Mouse (Mus musculus): ENCODE measurements around the gene Arhgap44. TPM values are rescaled to one million over a fixed set of nuclear protein-coding genes. Genes with fewer than 3 reads are reported as not detected.

The Arhgap44 gene
- total RNA-seq, 2 experiments from 2014 or later: not detected

DNA sequence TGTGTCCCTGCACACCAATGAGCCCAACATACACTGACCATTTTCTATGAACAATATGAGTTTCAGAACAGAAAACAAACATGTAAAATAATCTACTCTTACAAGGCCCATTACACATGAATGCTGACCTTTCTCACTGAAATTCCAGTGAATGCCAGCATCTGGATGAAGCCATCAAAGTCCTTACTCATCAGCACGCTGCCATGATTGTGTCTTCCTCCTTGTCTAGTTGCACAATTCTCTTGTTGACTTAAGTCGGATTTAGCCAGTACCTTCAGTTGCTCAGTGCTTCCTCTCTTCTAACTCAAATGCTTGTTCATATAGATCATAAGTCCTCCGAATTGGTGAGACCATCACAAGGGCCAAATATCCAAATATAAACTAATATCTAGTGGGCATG lies 23.7 kb downstream of the Arhgap44 start:
- no peak for ATAC-seq (replicated peaks; ENCODE audit: poor library complexity)

DNA sequence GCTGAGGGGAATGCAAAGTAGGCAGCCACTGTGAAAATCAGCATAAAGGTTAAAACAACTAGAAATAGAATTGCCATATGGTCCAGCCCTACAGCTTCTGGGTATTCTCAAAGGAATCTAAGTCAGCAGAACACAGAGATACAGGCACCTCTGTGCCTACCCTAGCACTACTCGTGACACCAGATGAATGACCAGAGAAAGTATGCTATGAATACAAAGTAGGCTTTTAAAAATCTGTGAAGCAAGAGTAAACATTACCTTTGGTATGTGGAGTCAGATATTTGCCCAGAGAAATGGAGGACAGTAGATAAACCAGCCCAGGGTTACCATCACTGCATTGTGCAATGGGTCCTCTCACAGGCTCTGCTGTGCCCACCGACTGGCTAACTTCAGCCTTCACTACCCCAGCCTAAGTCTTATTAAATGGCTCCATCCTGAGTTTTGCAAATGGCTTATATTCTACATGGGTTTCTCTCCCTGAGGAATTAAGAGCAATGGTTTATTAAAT lies 25.6 kb downstream of the Arhgap44 start:
- no peak for ATAC-seq (replicated peaks; ENCODE audit: poor library complexity)

DNA sequence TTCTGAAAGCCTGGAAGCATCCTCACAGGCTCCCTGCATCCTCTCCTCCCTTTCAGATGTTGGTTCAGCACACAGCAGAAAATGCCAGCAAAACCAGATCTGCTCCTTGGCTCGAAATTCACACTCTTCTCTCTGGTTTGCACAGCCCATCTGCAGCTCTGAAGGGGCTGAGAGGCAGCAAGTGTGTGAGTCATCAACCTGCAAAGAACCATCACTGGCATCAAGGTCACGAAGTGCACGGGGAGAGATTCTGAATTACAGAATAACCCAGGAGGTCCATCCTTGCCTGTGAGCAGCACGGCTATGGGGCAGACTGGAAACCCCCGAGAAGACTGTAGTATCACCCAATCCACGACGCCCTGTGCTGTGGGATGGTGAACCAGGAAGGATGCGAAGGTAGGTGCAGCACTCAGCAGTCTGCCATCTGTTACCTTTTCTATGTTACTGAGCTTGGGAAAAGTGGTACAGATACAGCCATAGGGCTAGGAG lies 27.5 kb downstream of the Arhgap44 start:
- ATAC-seq (replicated peaks; ENCODE audit: poor library complexity): no peak

DNA sequence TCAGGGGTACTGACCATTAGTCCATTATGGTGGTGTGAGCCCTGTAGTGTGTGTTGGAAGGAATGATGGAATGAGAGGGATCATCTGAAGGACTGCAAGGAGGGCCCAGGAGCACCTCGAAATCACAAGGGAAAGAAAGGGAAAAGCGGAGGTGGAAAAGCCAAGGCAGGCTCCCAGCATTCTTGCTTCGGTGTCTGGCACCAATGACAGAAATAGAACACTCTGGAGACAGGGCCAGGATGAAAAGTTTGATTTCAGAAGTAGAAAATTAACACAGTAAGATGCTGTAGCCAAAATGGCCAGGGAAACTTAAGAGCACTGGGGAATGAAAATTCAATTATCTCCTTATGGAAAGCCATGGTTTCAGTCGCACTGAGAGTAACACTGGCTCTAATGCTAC lies 29.1 kb downstream of the Arhgap44 start:
- ATAC-seq (replicated peaks; ENCODE audit: poor library complexity): no peak

DNA sequence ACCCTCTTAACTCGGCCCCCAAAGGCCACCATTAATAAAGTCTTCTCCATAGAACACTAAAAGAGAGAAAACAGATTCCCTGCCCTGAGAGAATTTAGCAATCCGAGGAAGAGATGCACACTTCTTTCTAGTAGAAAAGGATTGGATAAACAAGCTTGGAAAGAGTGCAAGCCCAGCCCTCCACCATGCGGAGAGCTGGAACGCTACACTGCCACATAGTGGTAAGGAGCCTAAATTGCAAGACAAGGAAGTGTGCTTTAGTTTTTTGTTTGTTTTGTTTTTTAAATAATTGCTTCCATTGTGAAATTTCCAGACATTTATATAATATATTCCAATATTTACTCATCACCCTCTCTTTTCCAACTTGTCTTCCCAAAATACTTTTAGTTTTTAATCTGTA lies 33.7 kb downstream of the Arhgap44 start:
- no peak for ATAC-seq (replicated peaks; ENCODE audit: poor library complexity)

DNA sequence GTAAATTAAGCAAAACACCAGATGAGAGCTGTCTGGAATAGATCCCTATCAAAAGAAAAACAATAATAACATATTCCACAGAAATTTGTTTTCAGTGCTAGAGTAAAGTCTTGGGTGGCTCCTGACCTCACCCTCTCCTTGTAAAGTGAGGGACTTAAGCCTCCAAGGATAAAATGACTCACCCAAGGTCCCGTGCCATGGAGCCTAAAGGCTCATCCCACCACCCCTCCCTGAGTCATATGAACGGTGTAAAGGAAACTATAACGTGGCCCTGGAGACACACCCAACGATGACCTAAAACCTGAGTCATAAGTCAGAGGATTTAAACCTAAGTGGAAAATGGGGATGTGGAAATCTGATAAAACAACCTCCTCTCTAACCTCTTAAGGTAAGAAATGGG lies 34.1 kb downstream of the Arhgap44 start:
- no peak for ATAC-seq (replicated peaks; ENCODE audit: poor library complexity)

DNA sequence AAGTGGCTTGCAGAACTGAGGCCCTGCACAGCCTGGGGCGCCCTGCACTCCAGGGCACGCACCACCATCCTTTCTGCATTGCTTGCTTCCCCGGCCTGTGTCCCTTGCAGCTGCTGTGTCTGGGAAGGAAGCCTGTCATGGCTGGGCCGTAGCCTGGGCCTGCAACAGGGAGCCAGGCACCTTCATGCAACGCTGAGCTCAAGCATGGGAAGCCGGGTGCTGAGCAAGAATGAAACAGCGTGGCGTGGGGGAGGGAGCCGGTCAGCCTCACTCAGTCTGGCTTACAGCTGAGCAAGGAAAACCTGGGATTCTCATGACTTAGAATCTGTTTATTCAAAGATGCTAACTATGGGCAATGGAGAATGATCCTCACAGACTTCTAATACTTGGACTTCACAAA lies 36.2 kb downstream of the Arhgap44 start:
- no peak for ATAC-seq (replicated peaks; ENCODE audit: poor library complexity)

DNA sequence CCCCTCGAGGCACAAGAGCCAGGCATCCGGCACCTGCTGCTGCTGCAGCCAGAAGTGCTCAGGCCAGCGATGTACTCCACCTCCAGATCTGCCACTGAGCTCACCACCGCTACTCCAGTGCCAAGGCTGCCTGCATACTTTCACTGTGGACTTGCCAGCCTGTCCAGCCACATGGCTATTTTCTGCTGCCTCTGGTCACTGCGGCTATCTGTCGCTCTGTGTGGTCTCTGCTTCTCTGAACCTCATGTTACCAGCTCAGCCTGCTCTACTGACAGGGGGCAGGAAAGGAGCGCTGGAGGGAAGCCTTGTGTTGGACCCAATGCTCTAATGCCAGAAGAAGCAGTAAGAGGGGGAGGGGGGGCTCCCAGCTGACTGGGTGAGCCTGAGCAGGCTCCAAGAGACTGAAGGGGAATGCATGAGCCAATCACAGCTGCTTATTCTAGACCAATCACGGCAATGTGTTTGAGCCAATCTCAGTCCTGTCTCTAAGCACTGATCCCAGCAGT lies 37.8 kb downstream of the Arhgap44 start:
- ATAC-seq (replicated peaks; ENCODE audit: poor library complexity): no peak

DNA sequence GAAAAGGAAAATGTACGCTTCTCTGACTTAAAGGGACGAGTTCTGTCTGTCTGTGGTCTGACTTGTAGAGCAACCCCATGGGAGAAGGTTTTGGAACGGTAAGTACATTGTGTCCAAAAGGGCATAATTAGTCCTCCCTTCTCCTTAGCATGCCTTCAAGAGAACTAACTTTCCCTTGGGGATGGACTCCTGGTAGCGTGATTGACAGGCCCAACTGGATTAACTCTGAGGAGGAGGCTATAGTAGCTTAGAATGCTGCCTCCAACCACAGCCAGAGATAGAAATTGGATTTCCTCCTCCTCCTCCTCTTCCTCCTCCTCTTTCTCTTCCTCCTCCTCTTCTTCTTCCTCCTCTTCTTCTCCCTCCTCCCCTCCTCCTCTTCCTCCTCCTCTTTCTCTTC lies 42.5 kb downstream of the Arhgap44 start:
- ATAC-seq (replicated peaks; ENCODE audit: poor library complexity): no peak

DNA sequence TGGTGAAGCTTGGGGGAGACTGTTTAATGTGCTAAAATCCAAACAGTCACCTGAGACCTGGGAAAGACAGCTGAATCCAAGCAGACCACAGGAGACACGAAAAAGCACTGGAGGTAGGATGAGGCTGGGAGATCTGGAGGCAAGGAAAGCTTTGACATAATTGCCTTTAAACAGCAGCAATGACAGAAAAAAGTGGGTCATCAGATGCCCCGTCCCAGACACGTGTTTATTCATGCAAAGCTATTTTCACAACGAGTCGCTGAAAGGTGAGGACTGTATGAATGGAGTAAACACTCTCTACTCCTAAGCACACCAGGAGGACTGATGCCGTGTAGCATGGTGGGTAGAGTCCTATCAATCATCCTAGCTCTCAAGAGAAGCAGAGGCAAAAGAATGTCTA lies 47.0 kb downstream of the Arhgap44 start:
- ATAC-seq (replicated peaks; ENCODE audit: poor library complexity): no peak

DNA sequence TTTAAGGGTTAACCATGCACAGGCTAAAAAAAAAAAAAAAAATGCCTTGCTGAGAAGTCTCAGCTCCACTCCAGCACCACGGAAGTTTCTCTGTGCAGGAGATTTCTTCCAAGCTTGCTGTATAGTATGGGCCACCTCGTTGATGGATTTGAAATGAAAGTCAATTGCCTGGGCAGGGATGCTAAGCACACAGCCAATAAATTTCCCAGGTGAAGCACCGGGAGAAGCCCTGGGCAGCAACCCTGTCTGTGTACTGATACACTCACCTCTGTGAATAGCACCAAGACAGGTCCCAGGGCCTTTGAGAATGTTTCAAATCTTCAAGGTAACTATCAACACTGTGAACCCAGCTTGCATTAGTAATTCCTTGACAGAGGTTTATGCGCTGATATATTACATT lies 50.7 kb downstream of the Arhgap44 start:
- ATAC-seq (replicated peaks; ENCODE audit: poor library complexity): no peak

DNA sequence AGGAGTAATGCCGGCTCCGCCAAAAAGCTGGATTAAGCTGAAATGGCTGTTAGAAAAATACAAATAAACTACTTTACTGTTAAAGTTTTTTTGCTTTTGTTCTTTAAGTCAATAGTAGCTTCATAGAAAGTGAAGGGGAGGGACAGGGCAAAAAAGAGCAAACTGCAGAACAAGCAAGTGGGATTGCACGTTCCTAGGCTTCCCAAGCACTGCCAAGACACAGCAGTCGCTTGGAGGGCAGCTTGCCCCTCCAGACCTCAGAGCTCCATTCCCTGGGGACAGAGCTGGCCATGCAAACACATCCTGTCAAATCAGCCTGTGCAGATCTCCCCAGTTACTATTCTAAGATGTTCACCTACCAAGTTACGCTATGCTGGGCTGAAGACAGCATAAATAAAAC lies 51.1 kb downstream of the Arhgap44 start:
- no peak for ATAC-seq (replicated peaks; ENCODE audit: poor library complexity)

DNA sequence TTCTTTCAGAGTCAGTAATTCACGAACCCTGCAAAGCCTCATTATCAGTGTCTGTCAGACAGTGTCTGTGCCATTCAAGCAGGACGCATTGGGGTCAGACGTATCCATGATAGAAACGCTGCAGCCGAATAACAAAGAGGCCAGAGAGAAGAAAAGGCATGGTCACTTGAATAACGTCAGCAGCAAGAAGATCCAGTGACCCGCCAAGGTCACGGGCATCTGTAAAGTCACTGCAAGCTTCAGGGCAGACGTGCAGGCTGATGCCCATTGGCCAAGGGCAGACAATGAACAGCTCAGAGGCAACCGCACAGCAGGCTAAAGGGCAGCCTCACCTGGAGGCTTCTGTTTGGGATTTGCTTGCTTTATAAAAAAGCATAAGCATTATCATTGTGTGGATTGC lies 52.7 kb downstream of the Arhgap44 start:
- no peak for ATAC-seq (replicated peaks; ENCODE audit: poor library complexity)

DNA sequence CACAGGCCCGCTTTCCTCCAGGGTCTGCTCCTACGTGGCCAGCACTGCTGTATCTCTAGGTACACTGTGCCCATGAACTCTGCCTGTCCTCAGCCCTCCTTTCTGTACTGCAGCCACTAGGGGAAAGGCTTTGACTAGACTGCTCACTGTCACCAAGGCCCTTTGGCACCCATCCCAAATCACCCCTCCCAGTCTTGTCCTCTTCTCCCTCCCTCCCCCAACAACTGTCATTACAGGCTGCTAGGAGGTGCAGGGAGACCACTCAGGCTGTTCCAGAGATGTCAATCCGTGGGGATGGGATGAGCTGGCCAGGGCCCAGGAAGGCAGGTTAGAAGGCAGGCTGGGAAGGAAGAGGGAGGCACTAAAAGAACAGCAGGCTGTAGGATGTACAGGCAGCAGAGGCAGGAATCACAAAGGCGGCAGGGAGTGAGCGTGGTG lies 55.0 kb downstream of the Arhgap44 start:
- no peak for ATAC-seq (replicated peaks; ENCODE audit: poor library complexity)

DNA sequence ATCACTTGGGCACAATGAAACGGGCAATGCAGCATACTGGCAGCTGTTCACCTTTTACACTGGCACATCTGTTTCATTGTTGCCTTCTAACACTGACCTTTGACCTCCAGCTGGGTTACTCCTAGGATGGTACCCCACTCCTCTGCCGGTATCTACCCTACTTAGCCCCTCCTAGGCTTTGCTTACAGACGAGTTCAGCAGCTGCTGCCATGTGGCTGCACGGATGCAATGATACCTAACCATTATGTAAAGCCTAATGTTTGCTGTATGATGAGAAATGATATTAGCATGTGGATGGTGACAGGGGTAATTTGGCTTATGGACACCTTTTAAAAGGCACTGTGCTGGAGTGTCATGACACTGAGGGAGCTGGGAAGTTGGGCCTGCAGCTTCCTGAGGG lies 55.6 kb downstream of the Arhgap44 start:
- no peak for ATAC-seq (replicated peaks; ENCODE audit: poor library complexity)

DNA sequence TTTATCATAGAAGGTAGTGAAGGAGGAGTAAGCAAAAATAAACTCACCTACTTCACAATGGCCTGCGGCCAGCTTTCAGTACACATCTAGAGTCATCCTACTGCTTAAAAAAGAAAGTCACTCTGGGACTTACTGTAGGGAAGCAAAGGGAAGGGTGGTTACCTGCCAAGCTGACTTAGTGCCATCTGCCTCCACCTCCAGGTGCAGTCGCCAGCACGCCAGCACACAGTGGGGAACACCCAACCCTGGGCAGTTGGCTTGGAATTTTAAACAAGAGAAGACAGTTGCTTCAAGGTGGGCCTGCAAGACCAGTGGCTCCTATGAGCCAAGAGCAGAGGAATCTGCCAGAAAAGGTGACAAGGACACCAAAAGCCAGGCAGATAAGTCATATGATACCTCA lies 58.7 kb downstream of the Arhgap44 start:
- no peak for ATAC-seq (replicated peaks; ENCODE audit: poor library complexity)

DNA sequence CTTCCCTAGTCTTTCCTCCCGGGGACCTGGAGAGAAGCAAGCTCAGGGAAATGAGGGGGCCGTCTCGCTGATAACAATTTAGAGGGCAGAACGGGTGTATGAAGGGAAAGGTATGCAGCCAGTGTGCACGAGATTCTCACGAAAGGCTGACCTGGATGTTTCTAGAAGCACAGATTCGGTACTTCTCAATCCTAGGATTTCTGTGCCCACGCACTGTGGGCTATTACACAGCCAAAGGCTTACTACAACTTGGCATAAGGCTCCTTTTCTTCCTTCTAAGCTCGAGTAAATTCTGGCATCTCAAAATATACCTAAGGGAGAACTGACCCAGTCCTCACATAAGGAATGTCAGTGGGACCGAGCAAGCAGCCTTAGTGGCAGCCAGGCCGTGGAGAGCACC lies 61.6 kb downstream of the Arhgap44 start:
- ATAC-seq (replicated peaks; ENCODE audit: poor library complexity): no peak

DNA sequence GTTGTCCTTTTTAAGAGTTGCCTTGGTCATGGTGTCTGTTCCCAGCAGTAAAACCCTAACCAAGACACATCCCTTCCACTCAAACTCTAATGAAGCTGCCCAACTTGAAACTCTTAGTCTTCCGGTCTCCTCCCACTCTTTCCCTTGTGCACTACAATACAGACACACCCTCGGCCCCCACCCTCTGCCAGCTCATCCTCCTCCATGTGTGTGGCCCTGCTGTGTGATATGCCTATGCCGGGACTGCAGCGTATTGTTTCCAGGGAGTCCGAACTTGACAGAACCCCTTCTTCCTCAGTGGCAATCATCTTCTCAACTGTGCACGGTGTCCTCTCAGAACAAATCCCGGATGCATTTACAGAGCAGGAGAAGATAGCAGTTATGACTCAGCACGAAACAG lies 62.7 kb downstream of the Arhgap44 start:
- no peak for ATAC-seq (replicated peaks; ENCODE audit: poor library complexity)

DNA sequence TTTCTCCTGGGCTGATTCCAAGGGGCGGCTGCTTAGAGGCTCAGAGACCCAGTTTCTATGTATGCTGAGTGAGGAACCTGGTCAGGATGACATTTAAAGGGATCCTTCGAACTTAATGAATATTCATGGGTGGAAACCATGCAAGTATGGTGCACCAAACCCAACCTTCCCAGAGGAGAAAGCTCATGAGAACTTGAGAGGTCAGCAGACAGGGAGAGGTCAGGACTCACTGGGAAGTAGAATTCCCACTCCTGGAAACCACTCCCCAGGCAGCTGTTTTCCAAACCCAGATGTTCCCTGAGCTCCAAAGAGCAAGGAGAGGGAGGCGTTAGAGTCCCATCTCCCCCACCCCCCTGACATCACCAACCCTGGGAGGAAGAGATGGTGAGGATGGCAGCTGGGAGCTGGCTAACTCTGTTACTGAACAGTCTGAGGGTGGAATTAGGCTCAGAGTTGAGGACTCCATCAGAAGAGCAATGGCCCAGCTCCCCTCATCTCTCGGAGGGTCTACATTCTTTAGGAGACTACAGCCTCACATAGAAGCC lies 65.2 kb downstream of the Arhgap44 start:
- no peak for ATAC-seq (replicated peaks; ENCODE audit: poor library complexity)

DNA sequence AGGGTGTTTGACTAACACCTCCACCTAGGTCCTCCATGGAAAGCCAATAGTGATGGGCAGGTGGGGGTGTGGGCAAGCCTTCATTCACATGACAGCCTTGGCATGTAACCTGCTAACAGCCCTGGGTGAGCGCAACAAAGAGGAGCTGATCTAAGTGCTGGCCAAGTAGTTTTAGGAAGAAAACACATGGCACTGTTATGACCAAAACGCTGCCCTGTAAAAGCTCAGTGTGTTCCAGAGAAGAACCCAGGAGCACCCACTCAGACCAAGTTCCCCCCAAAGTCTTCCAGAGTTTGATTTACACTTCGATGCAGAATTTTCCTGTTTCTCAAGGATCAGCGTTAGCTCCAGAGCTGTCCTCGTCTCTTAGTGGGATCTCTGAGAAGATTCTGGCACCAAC lies 65.9 kb downstream of the Arhgap44 start:
- ATAC-seq (replicated peaks; ENCODE audit: poor library complexity): no peak

DNA sequence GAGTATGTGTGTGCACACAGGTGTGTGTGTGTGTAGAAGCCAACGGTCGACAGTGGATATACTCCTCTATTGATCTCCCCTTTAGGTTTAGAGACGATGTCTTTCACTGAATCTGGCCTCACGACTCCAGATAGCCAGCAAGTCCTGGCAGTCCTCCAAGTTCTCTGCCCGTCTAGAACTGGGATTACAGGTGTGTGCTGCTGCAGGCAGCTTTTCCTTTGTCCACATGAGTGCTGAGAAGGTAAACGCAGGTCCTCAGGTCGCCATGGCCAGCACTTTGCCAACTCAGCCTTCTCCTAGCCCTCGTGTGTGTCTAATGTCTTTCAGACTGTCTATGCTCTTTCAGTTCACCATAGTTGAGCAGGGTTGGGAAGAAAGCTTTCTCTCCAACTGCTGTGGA lies 69.9 kb downstream of the Arhgap44 start:
- no peak for ATAC-seq (replicated peaks; ENCODE audit: poor library complexity)

DNA sequence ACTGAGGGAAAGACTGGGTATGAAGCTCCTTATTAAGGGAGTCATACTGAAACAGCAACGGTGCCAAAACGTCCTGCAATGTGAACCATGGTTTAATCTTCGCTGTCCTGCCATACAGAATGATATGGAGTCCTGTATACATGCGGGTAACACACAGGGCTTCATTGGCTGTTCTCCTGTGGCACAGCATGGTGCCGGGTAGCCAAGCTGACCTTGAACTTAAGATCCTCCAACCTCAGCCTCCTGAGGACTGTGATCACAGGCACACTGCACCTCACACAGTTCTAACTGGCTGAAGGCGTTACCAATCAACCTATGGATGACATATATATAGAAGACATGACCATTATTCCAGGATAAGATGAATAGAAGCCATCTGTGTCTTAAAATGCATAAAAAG lies 72.4 kb downstream of the Arhgap44 start:
- no peak for ATAC-seq (replicated peaks; ENCODE audit: poor library complexity)

DNA sequence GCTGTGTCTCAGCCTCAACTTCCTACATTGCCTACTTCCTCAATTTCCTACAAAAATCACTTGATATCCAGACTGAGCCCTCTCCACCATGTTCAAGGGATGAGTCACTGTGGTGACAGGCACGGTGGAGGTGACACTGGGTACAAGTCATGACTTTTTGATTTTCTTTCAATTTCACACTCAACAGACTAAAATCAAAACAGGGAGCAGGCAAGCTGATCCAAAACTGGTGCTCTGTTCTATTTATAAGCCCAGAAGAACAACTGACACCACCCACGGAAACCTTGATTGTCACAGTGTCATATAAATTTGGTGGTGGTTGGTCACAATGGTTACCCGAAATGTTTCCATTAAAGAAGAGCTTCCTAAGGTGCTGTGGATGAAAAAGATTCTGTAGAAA lies 72.8 kb downstream of the Arhgap44 start:
- ATAC-seq (replicated peaks; ENCODE audit: poor library complexity): no peak
